Mouse (Mus musculus): ENCODE data around the gene Cradd.

- TF ChIP-seq CTCF (IDR thresholded peaks at IDR 0.05) (no peak), EP300 (IDR thresholded peaks at IDR 0.05) (0 out of 2 replicates have a peak, but pooled peaks have one; percentile 23)
These were observed 62.7 kb downstream of the Cradd start for GRCm38 (mm10) chr10:95261279-95261678.
